Mouse (Mus musculus): ENCODE measurements around the gene Zmynd8.

Gene Zmynd8

DNA sequence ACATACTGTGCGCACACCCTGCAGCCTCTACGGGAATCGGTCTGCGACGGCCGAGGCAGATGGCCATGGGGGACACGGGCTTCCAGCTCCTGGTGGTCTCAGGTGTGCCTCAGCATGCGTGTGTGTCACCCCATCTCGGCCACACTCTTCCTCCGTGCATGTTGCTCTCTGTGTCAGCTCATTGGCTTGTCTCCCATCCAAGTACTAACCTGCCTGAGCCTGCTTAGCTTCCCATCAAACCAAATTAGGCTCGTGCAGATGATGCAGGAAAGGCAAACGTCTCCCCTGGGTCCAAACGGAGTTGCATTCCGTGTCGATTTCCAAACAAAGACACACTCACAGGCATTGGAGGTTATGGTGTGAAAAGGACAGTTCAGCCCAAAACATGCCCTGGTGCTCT, 141.0 kb downstream of the Zmynd8 start:
- in situ Hi-C loops (cut with MboI, MseI) = no loop called here

DNA sequence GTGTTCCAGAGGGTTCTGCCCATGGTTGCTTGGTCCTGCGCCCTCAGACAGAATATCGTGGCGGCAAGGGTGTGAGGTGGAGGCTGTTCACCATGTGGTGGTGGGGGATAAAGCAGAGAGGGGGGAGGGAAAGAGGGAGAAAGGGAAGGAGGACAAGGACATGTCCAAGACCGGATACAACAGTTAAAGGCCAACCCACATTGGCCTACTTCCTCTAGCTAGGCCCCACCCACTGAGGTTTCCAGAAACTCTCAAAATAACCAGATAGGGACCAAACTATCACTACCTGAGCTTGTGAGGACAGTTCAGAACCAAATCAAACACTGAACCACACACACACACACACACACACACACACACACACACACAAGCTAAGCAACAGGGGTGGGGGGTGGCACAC, 146.1 kb downstream of the Zmynd8 start:
- in situ Hi-C loops (cut with MboI, MseI) = no loop called here

DNA sequence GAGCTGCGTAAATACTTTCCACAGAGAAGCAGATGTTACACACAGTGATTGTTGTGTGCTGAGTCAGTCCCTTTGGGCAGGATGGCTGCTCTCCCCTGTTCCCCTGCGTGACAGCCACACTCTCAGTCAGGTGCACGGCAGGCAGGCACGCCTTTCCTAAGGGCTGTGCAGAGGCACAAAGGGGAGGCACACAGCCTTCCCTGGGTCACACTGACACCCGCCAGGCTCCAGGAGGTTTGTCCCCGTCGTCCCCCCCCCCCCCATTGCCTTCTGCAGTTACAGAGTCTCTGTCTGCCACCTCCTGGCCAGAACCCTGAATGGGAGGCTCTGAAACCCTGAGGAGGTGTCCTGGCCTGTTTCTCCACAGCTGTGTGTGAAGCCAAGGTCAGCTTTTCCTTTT, 147.7 kb downstream of the Zmynd8 start:
- in situ Hi-C loops (cut with MboI, MseI) = no loop called here

DNA sequence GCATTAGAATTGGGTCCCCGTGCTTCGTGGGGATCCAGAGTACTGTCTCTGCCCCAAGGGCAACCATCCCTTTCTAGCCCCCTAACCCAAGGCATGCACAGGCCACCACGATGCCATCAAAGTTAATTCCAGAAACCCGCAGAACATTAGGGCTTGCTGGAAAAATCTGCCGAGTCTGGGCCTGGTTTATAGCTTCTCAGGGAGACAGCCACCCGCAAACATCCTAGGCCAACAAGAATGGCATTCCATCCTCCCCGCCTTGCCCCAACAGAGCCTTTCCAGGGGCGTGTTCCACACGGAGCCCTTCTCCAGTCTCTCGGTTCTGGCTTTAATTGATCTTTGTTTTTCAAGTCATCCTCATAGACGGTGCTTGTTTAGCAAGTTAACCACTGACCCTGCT, 150.4 kb downstream of the Zmynd8 start:
- in situ Hi-C loops (cut with MboI, MseI) = no loop called here

DNA sequence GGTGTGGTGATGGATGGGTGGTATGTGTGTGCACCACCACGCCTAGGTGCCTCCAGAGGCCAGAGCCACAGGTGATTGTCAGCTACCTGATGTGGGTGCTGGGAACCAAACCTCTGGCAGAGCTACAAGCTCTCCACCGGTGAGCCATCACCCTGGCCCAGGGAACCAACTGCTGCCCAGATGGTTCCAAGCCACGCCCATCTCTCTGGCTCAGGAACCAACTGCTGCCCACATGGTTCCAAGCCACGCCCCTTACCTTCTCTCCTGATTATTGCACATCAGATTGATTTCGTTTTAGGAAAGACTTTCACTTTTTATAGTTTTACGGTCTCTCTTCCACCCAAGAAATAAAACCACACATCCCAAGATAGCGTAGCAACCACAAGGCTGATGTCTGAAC, 150.8 kb downstream of the Zmynd8 start:
- in situ Hi-C loops (cut with MboI, MseI) = no loop called here

DNA sequence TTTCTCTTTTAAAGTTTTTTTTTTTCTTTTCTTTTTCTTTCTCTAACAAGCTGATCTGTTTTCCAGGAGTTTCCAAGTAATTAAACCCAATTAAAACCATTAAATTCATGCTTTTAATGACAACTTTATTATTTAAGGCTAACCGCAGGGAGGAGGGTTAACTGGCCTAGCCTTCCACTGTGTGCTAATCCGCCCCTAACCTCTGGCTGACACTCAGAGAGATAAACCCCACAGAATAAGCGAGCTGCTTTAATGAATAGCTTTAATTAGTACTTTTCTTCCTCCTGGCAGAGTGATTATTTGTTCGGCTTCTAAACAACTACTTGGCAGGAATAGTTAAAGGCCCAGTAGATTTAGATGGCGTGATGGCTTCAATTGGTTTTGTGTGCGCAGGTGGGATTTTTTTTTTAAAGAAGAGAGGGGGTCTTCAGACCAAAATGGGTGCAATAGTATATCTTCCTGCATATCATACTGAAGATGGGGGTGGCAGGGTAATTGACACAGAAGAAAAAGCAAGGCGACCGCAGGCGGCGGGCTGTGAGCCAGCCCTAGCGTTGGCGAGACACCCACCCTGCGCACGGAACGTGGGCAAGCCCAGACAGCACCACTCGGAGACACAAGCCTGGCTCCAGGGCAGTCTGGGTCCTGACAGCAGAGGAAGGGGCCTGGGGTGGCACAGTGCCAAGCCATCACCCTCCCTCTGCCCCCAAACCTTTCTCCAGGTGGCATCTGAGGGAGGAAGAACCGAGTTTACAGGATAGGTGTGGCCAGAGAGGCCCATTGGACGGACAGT, 153.3 kb downstream of the Zmynd8 start:
- in situ Hi-C loops (cut with MboI, MseI) = no loop called here

DNA sequence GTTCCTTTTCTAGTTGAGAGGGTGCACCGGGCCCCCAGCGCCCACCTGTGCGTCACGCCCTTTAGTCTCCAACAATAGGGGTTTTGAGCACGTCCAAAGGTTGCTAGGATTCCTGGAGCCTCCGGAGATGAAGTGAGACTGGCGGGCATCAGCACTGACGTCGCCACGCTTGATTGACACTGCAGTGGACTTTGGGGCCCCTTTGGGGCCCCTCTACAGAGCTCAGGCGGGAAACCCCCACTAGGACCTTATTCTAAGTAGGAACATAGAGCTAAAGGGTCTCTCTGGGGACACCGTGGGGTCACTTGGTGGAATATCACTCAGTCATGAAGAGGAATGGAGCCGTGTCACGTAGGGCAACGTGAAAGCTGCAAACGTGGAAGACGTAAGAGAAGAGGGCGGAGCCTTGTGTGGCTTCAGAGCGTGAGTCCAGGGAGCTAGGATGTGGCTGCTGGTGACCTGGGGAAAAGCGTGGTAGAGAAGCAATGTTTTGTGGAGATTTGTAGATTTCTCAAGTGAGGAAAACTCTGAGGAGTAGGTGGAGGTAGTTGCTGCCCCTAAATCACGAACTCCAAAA, 156.5 kb downstream of the Zmynd8 start:
- in situ Hi-C loops (cut with MboI, MseI) = no loop called here

DNA sequence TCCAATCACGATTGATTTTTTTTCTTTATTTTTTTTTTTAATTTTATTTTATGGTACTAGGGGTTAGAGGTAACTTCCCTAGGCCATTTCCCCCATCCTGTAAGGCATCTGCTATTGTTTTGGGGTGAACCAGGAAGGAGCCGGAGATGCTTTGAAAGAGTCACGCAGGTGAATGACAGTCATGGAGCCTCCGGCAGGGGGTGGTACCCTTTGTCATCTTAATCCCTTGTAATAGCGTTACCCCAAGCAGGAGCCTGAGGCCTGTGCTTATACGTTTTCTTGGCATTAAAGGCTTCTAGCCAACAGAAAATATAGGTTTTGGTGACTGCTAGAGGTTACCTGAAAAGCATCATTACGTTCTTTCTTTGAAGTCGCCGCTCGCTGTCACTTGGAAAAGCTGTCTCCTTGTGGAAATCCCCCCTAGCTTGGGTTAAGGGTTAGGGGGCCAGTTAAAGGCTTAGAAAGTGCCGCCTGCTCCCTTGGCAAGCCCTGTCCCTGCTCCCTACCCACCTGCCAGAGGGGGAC, 157.2 kb downstream of the Zmynd8 start:
- in situ Hi-C loops (cut with MboI, MseI) = no loop called here

DNA sequence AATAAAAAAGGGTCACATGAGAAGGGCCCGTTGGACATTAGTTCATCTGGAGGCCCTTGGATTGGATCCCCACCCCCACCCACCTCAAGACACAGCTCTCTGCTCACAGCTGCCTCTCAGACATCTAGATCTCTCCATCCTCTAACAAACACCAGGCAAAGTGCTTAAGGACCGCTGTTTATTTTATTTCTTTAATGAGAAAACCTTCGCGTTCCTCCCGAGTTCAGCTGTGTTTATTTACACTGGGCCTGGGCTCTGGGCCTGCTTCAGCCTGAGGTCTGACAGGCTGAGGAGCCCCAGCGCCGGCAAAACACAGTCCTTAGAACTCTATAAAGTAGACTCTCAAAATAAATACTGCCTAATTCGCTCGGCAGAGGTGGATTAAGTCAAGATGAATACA, 157.8 kb downstream of the Zmynd8 start:
- in situ Hi-C loops (cut with MboI, MseI) = no loop called here

DNA sequence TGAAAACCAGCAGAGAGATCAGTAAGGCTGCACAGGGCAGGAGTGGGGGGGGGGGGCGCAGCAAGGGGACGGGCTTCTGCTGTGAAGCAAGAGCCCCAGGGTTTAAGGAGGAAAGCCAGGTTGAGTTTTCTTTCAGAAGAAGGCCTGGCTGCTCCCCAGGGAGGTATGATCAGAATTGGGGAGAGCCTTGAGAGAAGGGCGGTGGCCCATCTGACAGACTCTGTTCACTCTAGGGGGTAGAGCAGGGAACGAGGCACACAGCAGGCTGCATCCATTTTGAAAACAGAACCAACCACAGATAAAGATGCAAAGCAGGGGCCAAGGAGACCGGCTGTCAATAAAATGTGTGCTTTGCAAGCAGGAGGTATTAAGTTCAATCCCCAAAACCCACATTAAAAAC, 158.4 kb downstream of the Zmynd8 start:
- in situ Hi-C loops (cut with MboI, MseI) = no loop called here

DNA sequence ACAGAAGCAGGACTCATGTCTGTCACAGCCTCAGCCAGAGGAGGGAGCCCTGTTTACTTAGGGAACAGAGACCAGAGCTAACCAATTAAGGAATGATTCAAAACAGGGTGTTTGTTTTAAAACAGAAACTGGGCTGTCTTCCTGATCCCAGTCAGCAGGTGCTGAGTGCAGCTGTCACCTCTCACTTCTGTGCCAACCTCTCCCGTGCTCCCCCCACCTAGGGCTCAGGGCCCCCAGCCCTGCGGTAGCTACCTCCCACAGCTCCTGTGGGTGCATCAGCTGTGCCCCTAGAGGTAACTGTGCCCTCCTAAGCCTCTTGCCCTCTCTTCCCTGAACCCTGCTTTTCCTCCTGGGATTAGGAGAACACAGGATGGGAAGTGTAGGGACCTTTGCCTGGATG, 162.5 kb downstream of the Zmynd8 start:
- in situ Hi-C loops (cut with MboI, MseI) = no loop called here
